Mouse (Mus musculus): ENCODE data around the gene Slc25a25. TPM values are rescaled to one million over a fixed set of nuclear protein-coding genes. Genes with fewer than 3 reads are reported as not detected.
A peak's percentile ranks its signal among the peaks of the same experiment; 100 is the strongest.

Gene Slc25a25
- polyA plus RNA-seq, 1 experiment from 2014 or later = 46.2 TPM

DNA sequence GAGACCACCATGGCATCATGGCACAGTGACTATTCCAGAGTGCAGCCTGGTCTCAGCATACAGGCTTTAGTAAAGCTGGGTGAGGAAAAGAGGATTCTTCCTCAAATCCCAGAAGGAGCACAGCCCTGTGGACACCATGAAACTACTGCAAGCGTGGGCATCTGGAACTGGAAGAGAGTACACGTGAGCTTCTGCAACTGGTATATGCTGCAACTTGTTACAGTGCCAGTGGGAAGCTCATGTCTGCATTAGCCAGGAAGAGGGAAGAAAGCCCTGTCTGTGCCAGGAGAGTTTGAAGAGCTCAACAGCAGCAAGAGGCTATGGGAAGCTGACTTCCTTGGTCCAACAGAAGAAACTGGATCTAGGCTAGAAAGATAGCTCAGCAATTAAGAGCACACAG, 68.6 kb downstream of the Slc25a25 start:
- Histone ChIP-seq H3K4me2 (no peak overlapping the region; the same call in 1 of the 2 replicates), H3K9ac (no peak overlapping the region)
- no peak for ATAC-seq (ENCODE audit: low FRiP score)

DNA sequence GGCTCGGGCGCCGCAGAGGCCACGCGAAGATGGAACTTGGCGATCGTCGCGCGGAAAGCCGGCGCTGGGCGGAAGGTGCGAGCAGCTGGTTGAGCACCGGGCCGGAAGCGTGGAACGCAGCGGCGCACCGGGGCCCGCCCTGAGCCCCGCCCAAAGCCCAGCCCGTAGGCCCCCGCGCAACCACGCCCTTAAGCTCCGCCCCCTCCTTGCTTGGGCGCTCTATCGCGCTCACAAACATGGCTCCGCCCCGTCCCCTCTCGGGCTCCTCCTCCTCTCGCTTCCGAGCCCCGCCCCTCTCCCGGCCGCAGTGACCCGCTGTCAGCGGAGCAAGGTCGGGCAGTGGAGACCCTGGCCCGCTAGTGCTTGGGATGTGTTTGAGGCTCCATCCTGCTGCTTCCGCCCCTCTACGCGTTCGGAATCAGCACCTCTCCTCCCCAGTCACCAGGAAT, 69.4 kb downstream of the Slc25a25 start, which contains the start of gene 1110008P14Rik:
Gene 1110008P14Rik (minus strand): TSS at position 164 of the 449 bp plus-strand sequence.
- Histone ChIP-seq H3K27ac (peak within 1 kb of the TSS; percentile 70), H3K4me1 (replicated peaks) (peaks cover 23% of the 10 kb centered on the region)
- WGBS = under 1% methylated on average over 47 of the region's 47 CpGs

More for the DNA sequence above, 68.6 kb downstream of the Slc25a25 start:
- no peaks in the 10 kb centered on the region for H3K9me3 ChIP-seq
- H3K4me3 ChIP-seq = 0 out of 2 replicates have a peak overlapping the region, but pooled peaks have one; percentile 66
- peaks cover 25% of the 10 kb centered on the region for H3K36me3 ChIP-seq
- WGBS = 88% methylated on average over 2 of the region's 2 CpGs
- H3K27me3 ChIP-seq = peaks cover 36% of the 10 kb centered on the region
- H3K27ac ChIP-seq = no peak overlapping the region
- peaks cover 23% of the 10 kb centered on the region for H3K4me1 ChIP-seq (replicated peaks)

DNA sequence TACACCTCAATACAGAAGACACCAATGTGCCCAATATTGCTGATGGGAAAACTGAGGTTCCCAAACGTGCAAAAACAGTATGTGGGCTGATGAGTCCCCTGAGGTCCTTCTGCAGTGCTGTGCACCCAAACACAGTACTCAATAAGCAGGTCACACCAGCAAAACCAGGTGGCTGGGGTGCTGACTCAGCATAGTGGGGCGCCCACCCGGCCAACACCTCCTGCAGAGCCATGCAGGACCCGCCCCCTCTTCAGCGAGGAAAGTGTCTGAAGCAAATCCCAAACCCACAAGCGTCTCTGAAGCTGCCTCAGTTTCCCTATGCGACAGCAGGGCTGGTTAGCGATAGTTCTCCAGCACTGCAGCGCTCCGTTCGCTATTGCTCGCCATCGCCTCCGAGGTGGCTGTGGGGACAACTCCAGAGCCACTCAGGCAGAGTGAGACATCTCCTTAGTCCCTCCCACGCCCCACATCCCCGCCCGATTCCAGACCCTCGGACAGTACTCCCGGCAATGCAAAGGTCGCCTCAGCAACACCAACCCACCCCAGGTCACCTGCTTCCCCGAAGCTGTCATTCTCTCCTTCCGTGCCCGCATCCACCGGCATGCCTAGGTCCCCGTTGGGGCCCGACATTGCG, 70.0 kb downstream of the Slc25a25 start:
- Histone ChIP-seq H3K9ac (peak overlapping the region; percentile 78), H3K27ac (peak overlapping the region; percentile 70), H3K9me3 (no peaks in the 10 kb centered on the region), H3K36me3 (peaks cover 39% of the 10 kb centered on the region), H3K4me2 (peak overlapping the region; percentile 89), H3K4me3 (peak overlapping the region; percentile 66), H3K27me3 (peaks cover 25% of the 10 kb centered on the region), H3K4me1 (replicated peaks) (peaks cover 23% of the 10 kb centered on the region)
- WGBS = under 1% methylated on average over 27 of the region's 27 CpGs
- peak; percentile 54 for ATAC-seq (ENCODE audit: low FRiP score)

More for the DNA sequence above, 69.4 kb downstream of the Slc25a25 start, which contains the start of gene 1110008P14Rik:
- peak within 1 kb of the TSS; percentile 89 for H3K4me2 ChIP-seq
- peak; percentile 87 for ATAC-seq (ENCODE audit: low FRiP score)
- peaks cover 34% of the 10 kb centered on the region for H3K36me3 ChIP-seq
- H3K27me3 ChIP-seq = peaks cover 30% of the 10 kb centered on the region
- H3K9me3 ChIP-seq = no peaks in the 10 kb centered on the region
- H3K4me3 ChIP-seq = peak within 1 kb of the TSS; percentile 66
- peak within 1 kb of the TSS; percentile 78 for H3K9ac ChIP-seq

DNA sequence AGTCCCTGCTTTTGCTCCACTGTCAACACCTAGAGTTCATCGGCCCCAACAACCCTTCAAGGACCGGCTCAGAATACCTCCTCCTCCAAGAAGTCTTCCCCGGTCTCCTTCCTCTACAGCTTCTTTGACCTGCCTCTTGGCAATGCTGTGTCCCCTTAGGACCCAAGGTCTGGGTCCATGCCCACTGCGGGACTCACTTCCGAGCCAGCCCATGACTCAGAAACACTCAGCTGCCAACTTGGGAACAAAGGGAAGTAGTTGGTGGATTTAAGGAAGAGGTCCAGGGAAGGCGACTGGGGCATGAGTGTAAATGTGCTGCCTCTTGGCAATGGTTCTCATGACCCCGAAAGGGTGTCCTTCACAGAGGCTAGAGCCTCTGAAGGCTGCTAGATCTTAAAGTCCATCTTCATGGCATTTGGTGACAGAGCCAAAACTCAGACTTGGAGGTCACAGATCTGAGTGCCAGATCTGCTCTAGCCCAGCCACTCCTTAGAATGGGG, 71.2 kb downstream of the Slc25a25 start:
- peaks cover 51% of the 10 kb centered on the region for H3K36me3 ChIP-seq
- peaks cover 23% of the 10 kb centered on the region for H3K4me1 ChIP-seq (replicated peaks)
- peaks cover 21% of the 10 kb centered on the region for H3K27me3 ChIP-seq
- no peak overlapping the region; the same call in 1 of the 2 replicates for H3K4me2 ChIP-seq
- H3K4me3 ChIP-seq = no peak overlapping the region
- H3K27ac ChIP-seq = no peak overlapping the region
- no peak overlapping the region for H3K9ac ChIP-seq
- H3K9me3 ChIP-seq = no peaks in the 10 kb centered on the region
- no peak for ATAC-seq (ENCODE audit: low FRiP score)
- WGBS = 89% methylated on average over 7 of the region's 7 CpGs

DNA sequence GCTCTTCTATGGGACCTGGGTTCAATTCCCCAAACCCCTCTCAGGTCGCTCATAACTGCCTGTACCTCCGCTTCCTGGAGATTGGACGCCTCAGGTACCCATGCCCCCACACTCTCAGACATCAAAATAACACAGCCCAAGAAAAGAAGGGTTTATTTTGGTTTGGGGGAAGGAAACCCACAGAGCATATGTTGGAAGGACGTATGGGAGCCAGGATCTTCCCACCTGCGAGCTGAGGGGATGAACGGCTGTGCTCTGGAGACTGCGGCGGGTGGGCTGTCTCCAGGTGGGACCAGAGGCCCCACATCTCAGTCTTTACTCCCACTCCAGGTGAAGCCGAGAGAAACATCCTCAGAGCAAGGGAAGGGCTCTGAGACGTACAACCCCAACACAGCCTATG, 74.3 kb downstream of the Slc25a25 start:
- ATAC-seq (ENCODE audit: low FRiP score) = no peak
- Histone ChIP-seq H3K9ac (no peak overlapping the region), H3K36me3 (peaks cover 79% of the 10 kb centered on the region), H3K4me3 (no peak overlapping the region), H3K4me1 (replicated peaks) (peaks cover 18% of the 10 kb centered on the region), H3K9me3 (no peaks in the 10 kb centered on the region), H3K4me2 (no peak overlapping the region), H3K27me3 (no peaks in the 10 kb centered on the region), H3K27ac (no peak overlapping the region)
- 98% methylated on average over 10 of the region's 10 CpGs for WGBS

DNA sequence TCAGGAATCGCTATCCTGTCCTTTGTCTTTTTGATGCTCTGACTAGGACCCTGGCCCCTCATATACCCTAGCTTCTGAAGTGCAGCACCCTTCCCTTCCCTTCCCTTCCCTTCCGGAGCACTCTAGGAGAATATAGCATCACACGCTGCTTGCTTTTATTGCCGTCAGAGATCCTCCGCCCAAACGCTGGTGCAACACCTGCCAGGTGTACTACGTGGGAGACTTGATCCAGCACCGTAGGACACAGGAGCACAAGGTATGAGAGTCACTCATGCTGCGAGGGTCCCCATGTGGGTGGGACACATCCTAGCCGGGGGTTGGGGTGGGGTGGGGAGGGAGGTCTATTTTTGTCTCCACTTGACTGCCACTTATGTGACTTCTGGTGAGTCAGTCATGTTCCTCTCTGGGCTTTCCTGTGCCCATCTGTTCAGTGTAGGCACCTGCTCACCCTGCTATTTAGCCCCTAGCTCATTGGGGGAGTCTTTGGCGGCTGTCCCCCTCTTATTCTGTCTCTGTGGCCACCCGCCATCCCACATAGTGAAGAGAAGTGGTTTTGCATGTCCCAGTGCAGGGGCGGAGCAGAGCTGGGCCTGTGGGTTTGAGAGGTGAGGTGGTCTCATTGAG, 75.8 kb downstream of the Slc25a25 start:
- no peak for ATAC-seq (ENCODE audit: low FRiP score)
- WGBS = 96% methylated on average over 13 of the region's 13 CpGs
- Histone ChIP-seq H3K9ac (no peak overlapping the region), H3K4me2 (no peak overlapping the region), H3K4me1 (replicated peaks) (peaks cover 4% of the 10 kb centered on the region), H3K27me3 (no peaks in the 10 kb centered on the region), H3K36me3 (peaks cover 94% of the 10 kb centered on the region), H3K9me3 (no peaks in the 10 kb centered on the region), H3K27ac (no peak overlapping the region), H3K4me3 (no peak overlapping the region)

DNA sequence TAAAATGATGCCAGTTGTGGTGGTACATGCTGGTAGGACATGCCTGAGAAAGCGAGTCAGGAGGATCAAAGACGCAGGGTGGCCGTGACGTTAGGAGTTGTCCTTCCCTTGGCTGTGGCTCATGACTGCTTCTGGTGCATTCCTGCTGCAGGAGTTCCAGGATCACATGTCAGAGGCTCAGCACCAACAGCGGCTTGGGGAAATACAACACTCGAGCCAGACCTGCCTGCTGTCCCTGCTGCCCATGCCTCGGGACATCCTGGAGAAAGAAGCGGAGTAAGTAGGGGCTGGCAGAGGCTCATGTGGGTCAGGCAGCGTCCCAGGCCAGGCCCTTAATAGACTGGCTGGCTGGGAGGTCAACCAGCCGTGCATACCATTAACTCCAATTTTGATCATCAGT, 77.1 kb downstream of the Slc25a25 start:
- Histone ChIP-seq H3K36me3 (peaks cover 97% of the 10 kb centered on the region), H3K9ac (no peak overlapping the region), H3K27ac (no peak overlapping the region), H3K9me3 (no peaks in the 10 kb centered on the region), H3K27me3 (no peaks in the 10 kb centered on the region), H3K4me2 (no peak overlapping the region), H3K4me3 (no peak overlapping the region), H3K4me1 (replicated peaks) (no peaks in the 10 kb centered on the region)
- no peak for ATAC-seq (ENCODE audit: low FRiP score)
- 91% methylated on average over 10 of the region's 10 CpGs for WGBS

DNA sequence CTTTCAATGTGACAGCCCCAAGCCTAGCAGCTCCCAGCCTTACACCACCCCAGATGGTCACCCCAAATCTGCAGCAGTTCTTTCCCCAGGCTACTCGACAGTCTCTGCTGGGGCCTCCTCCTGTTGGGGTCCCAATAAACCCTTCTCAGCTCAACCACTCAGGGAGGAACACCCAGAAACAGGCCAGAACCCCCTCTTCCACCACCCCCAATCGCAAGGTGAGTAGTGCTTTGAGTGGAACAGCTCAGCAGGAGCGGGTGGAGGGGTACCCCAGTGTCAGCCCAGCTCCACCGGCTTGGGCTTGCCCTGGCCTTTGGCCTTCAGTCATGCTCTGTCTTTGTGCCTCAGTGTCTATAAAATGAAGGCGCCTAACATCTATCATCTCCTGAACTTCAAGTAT, 83.9 kb downstream of the Slc25a25 start:
- Histone ChIP-seq H3K36me3 (peaks cover 68% of the 10 kb centered on the region), H3K4me2 (no peak overlapping the region), H3K27me3 (no peaks in the 10 kb centered on the region), H3K9me3 (no peaks in the 10 kb centered on the region), H3K9ac (no peak overlapping the region), H3K27ac (no peak overlapping the region), H3K4me1 (replicated peaks) (peaks cover 18% of the 10 kb centered on the region), H3K4me3 (no peak overlapping the region)
- 96% methylated on average over 5 of the region's 5 CpGs for WGBS
- no peak for ATAC-seq (ENCODE audit: low FRiP score)

Other genes starting within 250 kb of the Slc25a25 start
- 24.4 and 24.9 TPM in 2 replicates for gene Pomt1, start 214.9 kb downstream of the Slc25a25 start, polyA plus RNA-seq (2015; fragmentation: Nextera tagmentation; extraction: Ambion mirVana)
- gene Uck1, start 191.3 kb downstream of the Slc25a25 start, polyA plus RNA-seq (2015; fragmentation: Nextera tagmentation; extraction: Ambion mirVana) = 78.6 and 80.2 TPM in 2 replicates
- 25.6 and 26.5 TPM in 2 replicates for gene Golga2, start 164.1 kb downstream of the Slc25a25 start, polyA plus RNA-seq (2015; fragmentation: Nextera tagmentation; extraction: Ambion mirVana)
- gene Swi5, start 163.4 kb downstream of the Slc25a25 start, polyA plus RNA-seq (2015; fragmentation: Nextera tagmentation; extraction: Ambion mirVana) = 437 and 458 TPM in 2 replicates
- 52.4 and 53.7 TPM in 2 replicates for gene Ciz1, start 99.1 kb downstream of the Slc25a25 start, polyA plus RNA-seq (2015; fragmentation: Nextera tagmentation; extraction: Ambion mirVana)
- 42.7 and 44.3 TPM in 2 replicates for gene Dnm1, start 98.1 kb downstream of the Slc25a25 start, polyA plus RNA-seq (2015; fragmentation: Nextera tagmentation; extraction: Ambion mirVana)
- 103 and 108 TPM in 2 replicates for gene 1110008P14Rik, start 69.5 kb downstream of the Slc25a25 start, polyA plus RNA-seq (2015; fragmentation: Nextera tagmentation; extraction: Ambion mirVana)
- 1.0 TPM in 1 of 2 replicates, not detected in the other for gene Lcn2, start 63.2 kb downstream of the Slc25a25 start, polyA plus RNA-seq (2015; fragmentation: Nextera tagmentation; extraction: Ambion mirVana)
- 41.2 and 41.3 TPM in 2 replicates for gene Ptges2, start 55.5 kb downstream of the Slc25a25 start, polyA plus RNA-seq (2015; fragmentation: Nextera tagmentation; extraction: Ambion mirVana)
- gene Naif1, start 988 bp downstream of the Slc25a25 start, polyA plus RNA-seq (2015; fragmentation: Nextera tagmentation; extraction: Ambion mirVana) = 5.1 and 5.9 TPM in 2 replicates
- 7.0 and 7.1 TPM in 2 replicates for gene Fam102a, start 83.9 kb upstream of the Slc25a25 start, polyA plus RNA-seq (2015; fragmentation: Nextera tagmentation; extraction: Ambion mirVana)
- gene Dpm2, start 119.4 kb upstream of the Slc25a25 start, polyA plus RNA-seq (2015; fragmentation: Nextera tagmentation; extraction: Ambion mirVana) = 142 and 145 TPM in 2 replicates
- gene Pip5kl1, start 123.4 kb upstream of the Slc25a25 start, polyA plus RNA-seq (2015; fragmentation: Nextera tagmentation; extraction: Ambion mirVana) = 9.0 and 9.6 TPM in 2 replicates
- 0.53 and 0.56 TPM in 2 replicates for gene 9430097D07Rik, start 124.2 kb upstream of the Slc25a25 start, polyA plus RNA-seq (2015; fragmentation: Nextera tagmentation; extraction: Ambion mirVana)
- gene St6galnac4, start 135.7 kb upstream of the Slc25a25 start, polyA plus RNA-seq (2015; fragmentation: Nextera tagmentation; extraction: Ambion mirVana) = 22.8 and 23.4 TPM in 2 replicates
- 13.1 and 13.5 TPM in 2 replicates for gene St6galnac6, start 148.3 kb upstream of the Slc25a25 start, polyA plus RNA-seq (2015; fragmentation: Nextera tagmentation; extraction: Ambion mirVana)
- gene Ak1, start 170.3 kb upstream of the Slc25a25 start, polyA plus RNA-seq (2015; fragmentation: Nextera tagmentation; extraction: Ambion mirVana) = 68.9 and 71.5 TPM in 2 replicates
- 29.0 and 29.2 TPM in 2 replicates for gene Eng, start 195.2 kb upstream of the Slc25a25 start, polyA plus RNA-seq (2015; fragmentation: Nextera tagmentation; extraction: Ambion mirVana)